Mouse (Mus musculus) forebrain, embryonic 14.5 days (tissue): ENCODE data around the gene Map3k5. TPM values are rescaled to one million over a fixed set of nuclear protein-coding genes. Genes with fewer than 3 reads are reported as not detected.

Source experiments
- ATAC-seq: fragments of 200-750 bp; cut with Nextera tagmentation; 2 replicates; pipeline ENCODE4 v1.8.0; 2017; ENCODE audit warnings: mild to moderate bottlenecking, moderate library complexity
- DNase-seq: peaks from one replicate; pipeline ENCODE4 v3.0.0-alpha.2; 2015; ENCODE audit warnings: low spot score
- H3K27ac ChIP-seq: fragments of 300-500 bp; sonication (generic); 2 replicates; pipeline ENCODE4 v1.5.1; 2014; ENCODE audit warnings: low read depth, mild to moderate bottlenecking, control low read depth, low read length, moderate library complexity
- H3K27me3 ChIP-seq: fragments of 300-500 bp; sonication (generic); replicated peaks from 2 replicates; pipeline ENCODE4 v1.6.1; 2014; ENCODE audit warnings: low read length, control low read depth, mixed read lengths; ENCODE audit not compliant: control insufficient read depth, insufficient read depth
- H3K36me3 ChIP-seq: fragments of 300-500 bp; sonication (generic); 2 replicates; pipeline ENCODE4 v1.6.1; 2014; ENCODE audit warnings: low read length, control low read depth; ENCODE audit not compliant: control insufficient read depth, insufficient read depth
- H3K4me1 ChIP-seq: fragments of 300-500 bp; sonication (generic); 2 replicates; pipeline ENCODE4 v1.6.1; 2014; ENCODE audit warnings: antibody characterized with exemption, low read length, control low read depth; ENCODE audit not compliant: control insufficient read depth, insufficient read depth
- H3K4me2 ChIP-seq: fragments of 300-500 bp; sonication (generic); 2 replicates; pipeline ENCODE4 v1.6.1; 2014; ENCODE audit warnings: mild to moderate bottlenecking, control low read depth, low read length
- H3K4me3 ChIP-seq: fragments of 300-500 bp; sonication (generic); 2 replicates; pipeline ENCODE4 v1.5.1; 2014; ENCODE audit warnings: low read depth, low read length, control low read depth
- H3K9ac ChIP-seq: fragments of 300-500 bp; sonication (generic); 2 replicates; pipeline ENCODE4 v1.6.1; 2014; ENCODE audit warnings: mild to moderate bottlenecking, low read length, control low read depth, moderate library complexity
- H3K9me3 ChIP-seq: fragments of 300-500 bp; sonication (generic); replicated peaks from 2 replicates; pipeline ENCODE4 v1.6.1; 2016; ENCODE audit warnings: low read length, control low read depth, mixed read lengths; ENCODE audit not compliant: control insufficient read depth
- WGBS: fragments of 180-500 bp; shearing (Covaris S2); extraction: QIAGEN DNeasy Blood & Tissue Kit; methylation state at CpG from one replicate; pipeline ENCODE4 v1.1.7; 2014; 5-methylcytosine and 5-hydroxymethylcytosine counted together
- polyA plus RNA-seq: library from polyadenylated mRNA; unstranded; fragments of >200 nt; fragmentation: Nextera tagmentation; extraction: Ambion mirVana; gene quantifications from 2 replicates; pipeline ENCODE4 v1.2.1, GENCODE M21; 2014

The Map3k5 gene
- 0.72 and 0.95 TPM in 2 replicates for polyA plus RNA-seq

DNA sequence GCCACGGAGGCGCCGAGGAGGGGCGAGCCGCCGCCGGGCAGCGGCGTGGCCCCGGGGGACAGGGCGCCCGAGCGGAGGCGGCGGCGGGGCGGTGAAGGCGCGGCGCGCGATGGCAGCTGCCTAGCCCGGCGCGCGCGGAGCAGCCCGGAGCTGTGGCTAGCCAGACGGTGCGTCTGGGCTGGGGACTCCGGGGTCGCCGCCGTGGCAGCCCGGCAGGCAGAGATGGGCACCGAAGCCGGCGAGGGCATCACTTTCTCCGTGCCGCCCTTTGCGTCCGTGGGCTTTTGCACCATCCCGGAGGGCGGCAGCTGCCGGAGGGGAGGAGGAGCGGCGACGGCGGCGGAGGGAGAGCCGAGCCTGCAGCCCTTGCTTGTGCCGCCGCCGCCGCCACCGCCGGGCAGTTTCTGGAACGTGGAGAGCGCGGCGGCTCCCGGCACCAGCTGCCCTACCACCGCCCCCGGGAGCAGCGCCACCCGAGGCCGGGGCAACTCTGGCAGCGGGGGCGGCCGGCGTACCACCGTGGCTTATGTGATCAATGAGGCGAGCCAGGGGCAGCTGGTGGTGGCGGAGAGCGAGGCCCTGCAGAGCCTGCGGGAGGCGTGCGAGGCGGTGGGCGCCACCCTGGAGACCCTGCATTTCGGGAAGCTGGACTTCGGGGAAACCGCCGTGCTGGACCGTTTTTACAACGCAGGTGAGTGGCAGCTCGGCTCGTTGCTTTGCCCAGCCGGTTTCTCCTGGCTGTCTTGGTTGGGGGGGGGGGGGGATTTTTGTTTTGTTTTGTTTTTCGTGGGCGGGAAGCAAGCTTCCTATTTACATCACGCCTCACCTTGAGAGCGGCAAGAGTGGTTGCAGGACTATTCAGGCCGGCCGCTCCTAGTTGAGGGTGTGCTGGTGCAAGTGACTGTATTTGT, at the start of gene Map3k5:
Map3k5 (plus strand) TSS at position 89 of the 911 bp plus-strand sequence.
- ATAC-seq, result peak; percentile 87

DNA sequence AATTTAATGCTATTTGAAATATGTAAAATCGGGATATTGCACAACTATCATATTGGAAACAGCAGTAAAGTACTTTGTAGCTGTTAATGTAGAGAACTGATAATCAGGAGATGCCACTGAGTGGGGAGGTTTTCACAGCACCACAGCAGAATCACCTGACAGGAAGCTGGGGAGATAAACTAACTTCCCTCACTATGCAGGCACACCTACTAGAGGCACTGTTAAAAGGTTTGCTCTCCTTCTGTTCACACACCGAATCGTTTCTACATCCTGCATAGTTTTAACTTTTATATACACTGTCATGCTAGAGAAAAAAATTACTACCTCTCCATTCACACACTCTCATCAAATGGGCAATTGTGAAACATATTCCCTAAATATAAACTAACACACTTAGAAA, 48.0 kb upstream of the Map3k5 start:
- H3K4me3 ChIP-seq, result no peak overlapping the region
- H3K27me3 ChIP-seq, result no peaks in the 10 kb centered on the region
- H3K4me1 ChIP-seq, result no peaks in the 10 kb centered on the region
- 0 out of 2 replicates have a peak, but pooled peaks cover 2% of the 10 kb centered on the region for H3K36me3 ChIP-seq
- H3K9me3 ChIP-seq, result no peaks in the 10 kb centered on the region
- DNase-seq (no peak), ATAC-seq (no peak)
- H3K4me2 ChIP-seq, result no peak overlapping the region
- no peak overlapping the region for H3K27ac ChIP-seq
- 91% methylated on average over 3 of the region's 3 CpGs for WGBS
- H3K9ac ChIP-seq, result no peak overlapping the region

More for the DNA sequence above, at the start of gene Map3k5:
- Histone ChIP-seq H3K4me2 (peak within 1 kb of the TSS; percentile 97), H3K4me3 (peak within 1 kb of the TSS; percentile 71), H3K9ac (peak within 1 kb of the TSS; percentile 67), H3K4me1 (0 out of 2 replicates have a peak, but pooled peaks cover 3% of the 10 kb centered on the region), H3K9me3 (no peaks in the 10 kb centered on the region), H3K36me3 (no peaks in the 10 kb centered on the region), H3K27me3 (peaks cover 11% of the 10 kb centered on the region; the same call in 1 of the 2 replicates), H3K27ac (peak within 1 kb of the TSS; percentile 44; the same call in 1 of the 2 replicates)
- peak; percentile 52 for DNase-seq
- under 1% methylated on average over 74 of the region's 95 CpGs for WGBS

DNA sequence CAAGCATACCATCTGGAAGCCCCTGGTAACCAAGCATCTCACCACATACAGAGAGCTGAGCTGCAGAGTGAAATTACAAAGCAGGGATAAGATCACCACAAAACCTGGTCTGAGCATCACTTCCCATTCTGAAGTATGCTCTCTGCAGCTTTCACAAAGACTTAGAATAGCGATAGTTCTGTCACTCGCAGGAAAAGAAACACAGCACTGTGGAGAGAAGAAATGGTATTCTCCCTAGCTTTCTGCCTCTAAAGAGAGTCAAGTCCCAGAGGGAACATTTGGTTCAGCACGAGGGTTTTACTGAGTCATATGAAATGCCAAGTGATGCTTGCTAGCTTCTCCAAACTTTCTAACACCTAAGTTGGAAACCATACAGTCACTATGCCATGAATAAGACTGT, 44.4 kb upstream of the Map3k5 start:
- no peaks in the 10 kb centered on the region for H3K27me3 ChIP-seq
- H3K27ac ChIP-seq, result no peak overlapping the region
- ATAC-seq (no peak), DNase-seq (no peak)
- H3K4me1 ChIP-seq, result no peaks in the 10 kb centered on the region
- no peak overlapping the region for H3K4me2 ChIP-seq
- 86% methylated on average over 3 of the region's 3 CpGs for WGBS
- no peak overlapping the region for H3K9ac ChIP-seq
- H3K36me3 ChIP-seq, result no peaks in the 10 kb centered on the region
- H3K4me3 ChIP-seq, result no peak overlapping the region
- no peaks in the 10 kb centered on the region for H3K9me3 ChIP-seq

DNA sequence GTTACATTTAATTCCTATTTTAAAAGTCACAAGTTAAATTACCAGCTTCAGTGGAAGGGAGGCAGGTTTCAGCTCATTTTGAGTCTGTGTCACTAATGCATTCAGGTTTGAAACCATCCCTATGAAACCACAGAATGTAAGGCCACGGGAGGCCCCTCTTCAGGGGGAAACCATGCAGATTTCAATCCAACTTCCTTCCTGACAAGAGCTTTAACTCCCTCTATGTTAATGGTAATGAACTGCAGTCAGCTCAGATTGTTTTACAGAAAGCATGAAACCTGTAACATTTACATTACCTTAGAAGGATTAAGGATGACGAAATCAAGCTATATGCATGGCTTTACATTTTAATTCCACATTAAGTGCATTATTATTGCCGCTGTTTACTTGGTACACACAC, 42.6 kb upstream of the Map3k5 start:
- Histone ChIP-seq H3K4me2 (no peak overlapping the region), H3K27me3 (no peaks in the 10 kb centered on the region), H3K4me3 (no peak overlapping the region), H3K4me1 (no peaks in the 10 kb centered on the region), H3K9me3 (no peaks in the 10 kb centered on the region), H3K9ac (no peak overlapping the region), H3K36me3 (no peaks in the 10 kb centered on the region), H3K27ac (no peak overlapping the region)
- no peak for DNase-seq
- WGBS, result 51% methylated on average over 3 of the region's 3 CpGs
- no peak for ATAC-seq

DNA sequence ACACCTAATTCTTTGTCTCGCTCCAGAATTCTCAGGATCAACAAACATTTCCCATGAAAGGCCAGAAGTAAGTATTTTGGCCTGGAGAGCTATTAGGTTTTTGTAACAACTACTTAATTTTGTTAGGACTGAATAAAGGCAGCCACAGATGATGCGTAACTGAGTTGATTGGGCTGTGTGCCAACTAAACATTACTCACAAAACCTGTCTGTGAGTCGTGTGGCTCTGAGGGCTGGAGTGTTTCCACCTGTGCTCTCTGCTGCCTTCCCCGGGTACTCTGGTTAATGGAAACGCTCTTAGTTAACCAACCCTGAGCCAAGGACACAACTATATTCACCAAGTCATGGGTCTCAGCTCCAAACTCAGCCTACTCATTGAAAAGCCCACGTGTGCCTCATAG, 41.1 kb upstream of the Map3k5 start:
- ATAC-seq (no peak), DNase-seq (no peak)
- Histone ChIP-seq H3K9me3 (no peaks in the 10 kb centered on the region), H3K36me3 (0 out of 2 replicates have a peak, but pooled peaks cover 1% of the 10 kb centered on the region), H3K27ac (no peak overlapping the region), H3K4me3 (no peak overlapping the region), H3K9ac (no peak overlapping the region), H3K27me3 (no peaks in the 10 kb centered on the region), H3K4me2 (no peak overlapping the region), H3K4me1 (no peaks in the 10 kb centered on the region)
- WGBS, result 73% methylated on average over 6 of the region's 6 CpGs

DNA sequence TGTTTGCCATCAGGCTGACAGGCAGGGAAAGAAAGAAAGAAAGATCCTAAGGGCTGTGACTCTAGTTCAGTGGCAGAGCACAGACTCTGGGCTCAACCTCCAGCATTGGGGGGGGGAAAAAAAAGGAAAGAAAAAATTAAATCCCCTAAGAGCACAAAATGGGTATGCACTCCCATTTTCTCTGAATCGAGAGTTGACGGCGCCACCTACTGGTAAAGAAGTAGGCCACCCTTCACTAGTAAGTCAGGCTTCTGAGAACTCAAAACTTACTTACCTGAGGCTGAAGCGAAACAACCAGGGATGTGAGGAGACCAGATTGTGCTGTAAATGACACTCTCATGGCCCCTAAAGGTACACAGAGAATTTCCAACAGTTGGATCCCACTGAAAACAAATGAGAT, 40.3 kb upstream of the Map3k5 start:
- ATAC-seq, result peak; percentile 29; the same call in 1 of the 2 replicates
- H3K4me3 ChIP-seq, result no peak overlapping the region
- 12% methylated on average over 4 of the region's 4 CpGs for WGBS

DNA sequence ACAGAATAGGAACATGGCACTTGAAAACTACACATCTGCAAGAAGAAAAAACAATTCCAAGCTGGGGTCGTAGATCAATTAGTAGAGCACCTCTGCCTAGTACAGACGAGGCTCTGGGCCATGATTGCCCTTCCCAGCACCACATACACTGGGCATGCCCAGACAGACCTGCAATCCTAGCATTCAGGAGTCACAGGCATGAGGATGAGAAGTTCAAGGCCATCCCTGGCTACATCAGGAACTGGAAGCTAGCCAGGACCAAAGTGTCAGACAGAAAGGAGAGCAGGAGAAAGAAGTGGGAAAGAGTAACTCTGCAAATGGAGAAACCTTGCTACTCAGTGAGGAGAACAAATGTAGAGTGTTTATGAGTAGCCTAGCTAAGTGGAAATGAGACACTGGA, 34.1 kb upstream of the Map3k5 start:
- Histone ChIP-seq H3K4me3 (no peak overlapping the region), H3K9ac (no peak overlapping the region), H3K4me1 (no peaks in the 10 kb centered on the region), H3K36me3 (0 out of 2 replicates have a peak, but pooled peaks cover 4% of the 10 kb centered on the region), H3K27ac (no peak overlapping the region), H3K4me2 (no peak overlapping the region), H3K9me3 (no peaks in the 10 kb centered on the region), H3K27me3 (no peaks in the 10 kb centered on the region)
- WGBS, result 73% methylated on average over 2 of the region's 2 CpGs
- no peak for DNase-seq
- no peak for ATAC-seq

More for the DNA sequence above, 40.3 kb upstream of the Map3k5 start:
- H3K9ac ChIP-seq, result no peak overlapping the region
- DNase-seq, result peak; percentile 74
- H3K4me1 ChIP-seq, result no peaks in the 10 kb centered on the region
- no peaks in the 10 kb centered on the region for H3K9me3 ChIP-seq
- H3K4me2 ChIP-seq, result no peak overlapping the region
- 0 out of 2 replicates have a peak, but pooled peaks cover 4% of the 10 kb centered on the region for H3K36me3 ChIP-seq
- no peak overlapping the region for H3K27ac ChIP-seq
- no peaks in the 10 kb centered on the region for H3K27me3 ChIP-seq

DNA sequence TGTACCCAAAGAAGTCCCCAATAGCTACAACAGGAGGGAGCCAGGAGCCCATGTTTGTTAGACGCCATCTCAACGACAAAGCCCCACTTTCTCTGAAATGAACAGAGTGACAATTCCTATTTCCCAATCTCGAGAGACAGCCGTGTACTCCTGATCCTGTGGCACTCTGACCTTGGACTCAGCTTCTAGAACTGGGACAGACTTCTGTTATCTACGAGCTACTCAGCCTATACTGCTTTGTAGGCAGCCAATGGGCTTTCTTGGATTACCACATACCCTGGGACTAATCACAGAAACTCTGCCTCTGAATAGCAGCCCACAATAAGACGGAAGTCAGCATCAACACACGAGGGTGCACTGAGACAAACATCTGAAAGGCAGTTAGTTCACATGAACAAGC, 32.3 kb upstream of the Map3k5 start:
- H3K9me3 ChIP-seq, result no peaks in the 10 kb centered on the region
- DNase-seq (no peak), ATAC-seq (no peak)
- no peak overlapping the region for H3K27ac ChIP-seq
- no peak overlapping the region for H3K9ac ChIP-seq
- no peak overlapping the region for H3K4me3 ChIP-seq
- no peaks in the 10 kb centered on the region for H3K4me1 ChIP-seq
- H3K36me3 ChIP-seq, result 0 out of 2 replicates have a peak, but pooled peaks cover 4% of the 10 kb centered on the region
- H3K27me3 ChIP-seq, result no peaks in the 10 kb centered on the region
- no peak overlapping the region for H3K4me2 ChIP-seq
- 72% methylated on average over 7 of the region's 7 CpGs for WGBS
